12 mouse cellular contexts compared by ENCODE assay signal in the genomic region with DNA sequence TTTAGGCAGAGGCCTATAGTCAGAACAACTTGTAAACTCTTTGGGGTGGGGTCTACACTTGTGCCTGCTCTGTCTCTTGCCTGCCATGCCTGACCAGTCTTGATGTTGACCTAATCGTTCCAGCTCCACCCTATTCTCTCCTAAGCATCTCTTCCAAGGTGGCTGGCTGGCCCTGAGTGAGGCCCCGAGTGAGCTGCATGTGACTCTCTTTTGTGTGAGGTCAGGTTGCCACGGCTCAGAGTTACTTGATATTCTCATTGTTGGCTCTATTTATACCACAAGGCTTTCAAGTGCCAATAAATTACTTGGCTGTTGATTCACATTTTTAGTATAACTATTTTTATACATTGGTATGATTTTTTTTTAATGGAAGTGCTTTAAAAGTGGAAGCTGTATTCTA. TPM values are rescaled to one million over a fixed set of nuclear protein-coding genes. Genes with fewer than 3 reads are reported as not detected.
DNase-seq lines count a peak whose midpoint lies in the region; ATAC-seq and TF ChIP-seq lines count a peak whose summit lies in the region.
"Had no signal": no experiment of that assay in that cellular context is flagged by ENCODE, and none has a peak within 500 bp of the region (broad histone marks: within the 10 kb centered on the region; RNA-seq: fewer than 3 reads in every experiment).

No protein-coding gene starts in this region.

- H3K36me3 ChIP-seq in kidney, postnatal 0 days (ENCODE audit: insufficient read depth, low read length), result 0 out of 2 replicates have a peak, but pooled peaks cover 4% of the 10 kb centered on the region
- H3K36me3 ChIP-seq in heart, embryonic 11.5 days (ENCODE audit: control insufficient read depth, insufficient read depth, low read length), result peaks cover 3% of the 10 kb centered on the region
- H3K36me3 ChIP-seq in limb, embryonic 10.5 days, result peaks cover 44% of the 10 kb centered on the region

- 14% methylated on average over 3 of the region's 3 CpGs for whole genome bisulfite sequencing in kidney, postnatal 0 days
- WGBS in heart, embryonic 11.5 days (ENCODE audit: insufficient replicate concordance), result 52% methylated on average over 3 of the region's 3 CpGs
- WGBS in limb, embryonic 10.5 days, result 77% methylated on average over 3 of the region's 3 CpGs

- no peak for ATAC-seq in kidney, postnatal 0 days (replicated peaks; ENCODE audit: low FRiP score, low read depth)
- ATAC-seq in heart, embryonic 11.5 days (replicated peaks; ENCODE audit: insufficient number of reproducible peaks, low FRiP score, low TSS enrichment), result no peak

- H3K4me1 ChIP-seq in kidney, postnatal 0 days (replicated peaks; ENCODE audit: insufficient read depth, low read length), result no peaks in the 10 kb centered on the region; the same call in 1 of the 2 replicates
- peaks cover 27% of the 10 kb centered on the region for H3K4me1 ChIP-seq in heart, embryonic 11.5 days (ENCODE audit: control insufficient read depth, insufficient read depth, low read length)
- peaks cover 23% of the 10 kb centered on the region for H3K4me1 ChIP-seq in limb, embryonic 10.5 days

- H3K27ac ChIP-seq in kidney, postnatal 0 days, result peak overlapping the region; percentile 34; the same call in 1 of the 2 replicates
- H3K27ac ChIP-seq in heart, embryonic 11.5 days (ENCODE audit: low read depth, low read length), result peak overlapping the region; percentile 11; the same call in 1 of the 2 replicates
- H3K27ac ChIP-seq in limb, embryonic 10.5 days, result peak overlapping the region; percentile 36; the same call in 1 of the 2 replicates
- H3K27ac ChIP-seq: neural tube, embryonic 13.5 days had no signal

- no peak overlapping the region for H3K4me3 ChIP-seq in kidney, postnatal 0 days (replicated peaks; ENCODE audit: low read depth, low read length)
- H3K4me3 ChIP-seq in heart, embryonic 11.5 days (ENCODE audit: low read depth, low read length), result no peak overlapping the region
- H3K4me3 ChIP-seq in limb, embryonic 10.5 days, result no peak overlapping the region
- H3K4me3 ChIP-seq: neural tube, embryonic 13.5 days had no signal

- TF ChIP-seq CTCF in kidney, postnatal 0 days (IDR thresholded peaks at IDR 0.05; ENCODE audit: low read depth), result no peak

- H3K9ac ChIP-seq in kidney, postnatal 0 days (ENCODE audit: low read depth, low read length), result no peak overlapping the region
- H3K9ac ChIP-seq in heart, embryonic 11.5 days (ENCODE audit: low read depth, low read length), result no peak overlapping the region
- H3K9ac ChIP-seq: neural tube, embryonic 13.5 days had no signal

- peak; percentile 46 for DNase-seq in kidney, postnatal 0 days (ENCODE audit: low spot score)
- no peak for DNase-seq in kidney, postnatal 25 days
- DNase-seq in NIH3T3 (ENCODE audit: low read depth), result peak; percentile 77
- no peak for DNase-seq in limb, embryonic 10.5 days (ENCODE audit: low spot score)
- no peak for DNase-seq in spleen, adult 18-20 months
- no peak for DNase-seq in right cerebral cortex, postnatal 14 days
- DNase-seq: adrenal gland, postnatal 36 days; cerebellum, postnatal 10 days; kidney, postnatal 10 days; thymus, postnatal 14 days had no signal

- H3K9me3 ChIP-seq in kidney, postnatal 0 days (replicated peaks; ENCODE audit: low read length), result no peaks in the 10 kb centered on the region
- no peaks in the 10 kb centered on the region for H3K9me3 ChIP-seq in heart, embryonic 11.5 days (replicated peaks; ENCODE audit: control insufficient read depth, low read length)
- H3K9me3 ChIP-seq in limb, embryonic 10.5 days (replicated peaks), result no peaks in the 10 kb centered on the region
- H3K9me3 ChIP-seq: neural tube, embryonic 13.5 days had no signal

- H3K27me3 ChIP-seq in kidney, postnatal 0 days (ENCODE audit: insufficient read depth, low read length), result no peaks in the 10 kb centered on the region
- H3K27me3 ChIP-seq in heart, embryonic 11.5 days (ENCODE audit: control insufficient read depth, insufficient read depth, low read length), result no peaks in the 10 kb centered on the region
- H3K27me3 ChIP-seq in limb, embryonic 10.5 days (ENCODE audit: low read depth, poor library complexity, severe bottlenecking), result no peaks in the 10 kb centered on the region
- H3K27me3 ChIP-seq: neural tube, embryonic 13.5 days had no signal

- no peak overlapping the region for H3K4me2 ChIP-seq in kidney, postnatal 0 days (ENCODE audit: low read length)
- no peak overlapping the region for H3K4me2 ChIP-seq in heart, embryonic 11.5 days
- H3K4me2 ChIP-seq: neural tube, embryonic 13.5 days had no signal

RNA-seq across cellular contexts. Expression of a gene that starts 30.4 kb away (rescaled TPM):
- polyA plus RNA-seq in kidney, postnatal 0 days (2015; fragmentation: Nextera tagmentation; extraction: Ambion mirVana), result 369 and 406 TPM in 2 replicates
- 323 and 328 TPM in 2 replicates for polyA plus RNA-seq in heart, embryonic 11.5 days (2014; fragmentation: Nextera tagmentation; extraction: Ambion mirVana)
- polyA plus RNA-seq in limb, embryonic 10.5 days (2016; fragmentation: Nextera tagmentation; extraction: Ambion mirVana), result 254 and 274 TPM in 2 replicates

Comparison
In these comparisons a context has a peak if more than half of its experiments do, and no peak if none do; other contexts are left out.
1. DNase-seq: peak in kidney, postnatal 0 days (single experiment) and NIH3T3 (single experiment); none in kidney, postnatal 25 days (0 of 2), limb, embryonic 10.5 days (single experiment), spleen, adult 18-20 months (0 of 2) and right cerebral cortex, postnatal 14 days (single experiment).
2. Peak in every context shown above with its lines, with median percentiles within 50 percentile points of each other: H3K27ac ChIP-seq.